Mouse (Mus musculus) hindbrain, embryonic 15.5 days (tissue): ENCODE measurements around the gene Gm20772. TPM values are rescaled to one million over a fixed set of nuclear protein-coding genes. Genes with fewer than 3 reads are reported as not detected.
"Not testable (repeated sequence)": the region's sequence is repeated elsewhere in the genome, so short reads cannot be mapped to it uniquely, and the experiment has no call there.

Source experiments
- ATAC-seq: fragments of 200-750 bp; cut with Nextera tagmentation; 2 replicates; pipeline ENCODE4 v1.8.0; 2017; ENCODE audit warnings: low read depth, moderate number of reproducible peaks, moderate TSS enrichment; ENCODE audit not compliant: low FRiP score
- H3K27ac ChIP-seq: fragments of 300-500 bp; sonication (generic); replicated peaks from 2 replicates; pipeline ENCODE4 v1.5.1; 2015; ENCODE audit warnings: mild to moderate bottlenecking, inconsistent platforms
- H3K27me3 ChIP-seq: fragments of 300-500 bp; sonication (generic); 2 replicates; pipeline ENCODE4 v1.6.1; 2015; ENCODE audit warnings: control low read depth, inconsistent platforms
- H3K36me3 ChIP-seq: fragments of 300-500 bp; sonication (generic); 2 replicates; pipeline ENCODE4 v1.6.1; 2015; ENCODE audit warnings: control low read depth, inconsistent platforms
- H3K4me1 ChIP-seq: fragments of 300-500 bp; sonication (generic); replicated peaks from 2 replicates; pipeline ENCODE4 v1.6.1; 2015; ENCODE audit warnings: control low read depth, inconsistent platforms
- H3K4me2 ChIP-seq: fragments of 300-500 bp; sonication (generic); 2 replicates; pipeline ENCODE4 v1.6.1; 2015; ENCODE audit warnings: moderate library complexity, mild to moderate bottlenecking, inconsistent platforms
- H3K4me3 ChIP-seq: fragments of 300-500 bp; sonication (generic); 2 replicates; pipeline ENCODE4 v1.5.1; 2015; ENCODE audit warnings: mild to moderate bottlenecking, inconsistent platforms
- H3K9ac ChIP-seq: fragments of 300-500 bp; sonication (generic); 2 replicates; pipeline ENCODE4 v1.6.1; 2015; ENCODE audit warnings: inconsistent platforms
- H3K9me3 ChIP-seq: fragments of 300-500 bp; sonication (generic); 2 replicates; pipeline ENCODE4 v1.6.1; 2016; ENCODE audit warnings: control low read depth, inconsistent platforms
- whole genome bisulfite sequencing: fragments of 180-500 bp; shearing (Covaris S2); methylation state at CpG from one replicate; pipeline ENCODE4 v1.1.7; 2015; 5-methylcytosine and 5-hydroxymethylcytosine counted together
- polyA plus RNA-seq: library from polyadenylated mRNA; unstranded; fragments of >200 nt; fragmentation: Nextera tagmentation; extraction: Ambion mirVana; gene quantifications from 2 replicates; pipeline ENCODE4 v1.2.1, GENCODE M21; 2015

Gene Gm20772
- polyA plus RNA-seq = not detected in 2 replicates

GRCm38 (mm10) chrY:17874441-17874840 is at the start of gene Gm20772, which contains the start of gene Gm20831:
TSS of gene Gm20772 (plus strand) at chrY:17874741.
TSS of gene Gm20831 (plus strand) at chrY:17874741.
- H3K9me3 ChIP-seq, H3K36me3 ChIP-seq, H3K27me3 ChIP-seq, H3K4me1 ChIP-seq, ATAC-seq, H3K4me2 ChIP-seq, H3K9ac ChIP-seq, H3K27ac ChIP-seq, H3K4me3 ChIP-seq: not testable (repeated sequence)

GRCm38 (mm10) chrY:17846166-17846565 is 28.4 kb upstream of the Gm20772 start, which contains the start of gene Gm21904:
TSS of gene Gm21904 (minus strand) at chrY:17846266.
- no CpG with 5 or more reads among the region's 3 CpGs for WGBS
- H3K9me3 ChIP-seq, H3K27me3 ChIP-seq, H3K4me2 ChIP-seq, H3K9ac ChIP-seq, H3K36me3 ChIP-seq, H3K27ac ChIP-seq, H3K4me3 ChIP-seq, ATAC-seq, H3K4me1 ChIP-seq: not testable (repeated sequence)

Other genes with a start within 250 kb of the Gm20772 start
- gene Gm21904, start 28.5 kb upstream of the Gm20772 start, polyA plus RNA-seq = not detected in 2 replicates
- gene Gm20831, start within 50 bp of the Gm20772 start, polyA plus RNA-seq = not detected in 2 replicates
- not detected in 2 replicates for gene Srsy, start 62.6 kb downstream of the Gm20772 start, polyA plus RNA-seq
- gene Gm21764, start 187.1 kb downstream of the Gm20772 start, polyA plus RNA-seq = not detected in 2 replicates
- gene Ssty1, start 214.4 kb downstream of the Gm20772 start, polyA plus RNA-seq = not detected in 2 replicates